ENCODE assay signal across 15 mouse cellular contexts in the genomic region with DNA sequence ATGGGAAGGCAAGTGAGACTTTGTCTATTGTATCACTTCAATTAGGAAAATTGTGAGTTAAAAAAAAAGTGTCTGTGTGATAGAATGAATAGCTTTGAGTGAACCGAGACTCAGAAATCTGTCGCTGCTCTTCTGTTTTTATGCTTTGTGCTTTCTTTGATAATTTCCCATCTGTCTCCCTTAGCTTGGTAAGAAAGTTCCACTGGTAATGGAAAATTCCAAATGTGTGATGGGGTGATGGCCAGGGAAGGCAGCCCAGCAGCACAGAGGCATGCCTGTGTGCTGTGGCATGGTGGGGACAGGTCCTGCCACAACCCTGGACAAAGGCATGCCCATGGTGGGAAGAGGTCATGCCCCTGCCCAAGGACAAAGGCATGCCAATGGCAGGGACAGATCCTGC.
"Had no signal": no experiment of that assay in that cellular context is flagged by ENCODE, and none has a peak within 500 bp of the region (broad histone marks: within the 10 kb centered on the region; RNA-seq: fewer than 3 reads in every experiment).

No protein-coding gene starts in this region.

- H3K4me2 ChIP-seq: limb, embryonic 13.5 days; midbrain, embryonic 13.5 days; neural tube, embryonic 12.5 days had no signal

- H3K4me3 ChIP-seq: limb, embryonic 13.5 days; midbrain, embryonic 13.5 days; neural tube, embryonic 12.5 days had no signal

- H3K9ac ChIP-seq: limb, embryonic 13.5 days; liver, embryonic 14.5 days; midbrain, embryonic 13.5 days; neural tube, embryonic 12.5 days had no signal

- H3K36me3 ChIP-seq: limb, embryonic 13.5 days; midbrain, embryonic 13.5 days; neural tube, embryonic 12.5 days had no signal

- ATAC-seq: midbrain, embryonic 13.5 days had no signal

- H3K27ac ChIP-seq: kidney, postnatal 0 days; limb, embryonic 13.5 days; liver, embryonic 14.5 days; midbrain, embryonic 13.5 days; neural tube, embryonic 12.5 days had no signal

- DNase-seq: kidney, adult 9 months; kidney, postnatal 36 days; left cerebral cortex, postnatal 4 days; lung, adult 18-20 months; lung, postnatal 36 days; retina, postnatal 1 day; right cerebral cortex, postnatal 4 days; spleen, adult 18-20 months; thymus, adult 2 months; thymus, postnatal 25 days had no signal

- H3K9me3 ChIP-seq: limb, embryonic 13.5 days; midbrain, embryonic 13.5 days; neural tube, embryonic 12.5 days had no signal

- H3K27me3 ChIP-seq: midbrain, embryonic 13.5 days; neural tube, embryonic 12.5 days had no signal
